In genomic region chr11:12540333-12540870, GRCm38 (mm10) we compare ENCODE assay signal across 11 mouse cellular contexts.
DNase-seq lines count a peak whose midpoint lies in the region; ATAC-seq and TF ChIP-seq lines count a peak whose summit lies in the region.
"Had no signal": no experiment of that assay in that cellular context is flagged by ENCODE, and none has a peak within 500 bp of the region (broad histone marks: within the 10 kb centered on the region; RNA-seq: fewer than 3 reads in every experiment).

No protein-coding gene starts in this region.

- H3K4me2 ChIP-seq in midbrain, embryonic 16.5 days (ENCODE audit: low read length), result no peak overlapping the region
- no peak overlapping the region for H3K4me2 ChIP-seq in kidney, embryonic 15.5 days
- H3K4me2 ChIP-seq: liver, embryonic 13.5 days had no signal

- no peak for ATAC-seq in midbrain, embryonic 16.5 days
- 0 out of 2 replicates have a peak, but pooled peaks have one; percentile 12 for ATAC-seq in kidney, embryonic 15.5 days (replicated peaks; ENCODE audit: low FRiP score)

- no peaks in the 10 kb centered on the region for H3K36me3 ChIP-seq in midbrain, embryonic 10.5 days
- H3K36me3 ChIP-seq in midbrain, embryonic 16.5 days (ENCODE audit: control insufficient read depth, insufficient read depth, low read length), result no peaks in the 10 kb centered on the region
- H3K36me3 ChIP-seq in kidney, embryonic 15.5 days, result no peaks in the 10 kb centered on the region
- H3K36me3 ChIP-seq: G1E; liver, embryonic 13.5 days had no signal

- WGBS in midbrain, embryonic 10.5 days, result 47% methylated on average over 5 of the region's 5 CpGs
- WGBS in midbrain, embryonic 16.5 days, result 23% methylated on average over 5 of the region's 5 CpGs
- WGBS in kidney, embryonic 15.5 days, result 66% methylated on average over 5 of the region's 5 CpGs

- TF ChIP-seq CTCF in gastrocnemius, adult 2 months (IDR thresholded peaks at IDR 0.05), result peak; percentile 16; the same call in 1 of the 2 replicates

- H3K4me3 ChIP-seq in gastrocnemius, adult 2 months, result no peak overlapping the region
- no peak overlapping the region for H3K4me3 ChIP-seq in midbrain, embryonic 10.5 days
- H3K4me3 ChIP-seq in midbrain, embryonic 16.5 days (ENCODE audit: low read depth, low read length), result no peak overlapping the region
- H3K4me3 ChIP-seq in kidney, embryonic 15.5 days (replicated peaks), result no peak overlapping the region
- H3K4me3 ChIP-seq: liver, embryonic 13.5 days had no signal

- no peak for DNase-seq in gastrocnemius, adult 2 months
- DNase-seq in gastrocnemius, postnatal 25 days, result no peak
- peak; percentile 21 for DNase-seq in midbrain, embryonic 10.5 days (ENCODE audit: low spot score)
- peak; percentile 56 for DNase-seq in right cerebral cortex, postnatal 4 days
- DNase-seq in thymus, postnatal 14 days, result no peak
- DNase-seq in heart, adult 11 months, result no peak
- DNase-seq: cerebellum, postnatal 36 days; liver, embryonic 13.5 days had no signal

- no peaks in the 10 kb centered on the region for H3K27me3 ChIP-seq in midbrain, embryonic 10.5 days (ENCODE audit: low read depth, poor library complexity, severe bottlenecking)
- no peaks in the 10 kb centered on the region for H3K27me3 ChIP-seq in midbrain, embryonic 16.5 days (ENCODE audit: control insufficient read depth, insufficient read depth, low read depth, low read length)
- no peaks in the 10 kb centered on the region for H3K27me3 ChIP-seq in kidney, embryonic 15.5 days
- H3K27me3 ChIP-seq: liver, embryonic 13.5 days had no signal

- no peak overlapping the region for H3K27ac ChIP-seq in gastrocnemius, adult 2 months
- H3K27ac ChIP-seq in midbrain, embryonic 10.5 days (replicated peaks), result no peak overlapping the region
- H3K27ac ChIP-seq in midbrain, embryonic 16.5 days (ENCODE audit: low read length), result no peak overlapping the region
- no peak overlapping the region for H3K27ac ChIP-seq in kidney, embryonic 15.5 days
- H3K27ac ChIP-seq: liver, embryonic 13.5 days had no signal

- H3K9ac ChIP-seq in midbrain, embryonic 16.5 days (ENCODE audit: low read depth, low read length), result no peak overlapping the region
- H3K9ac ChIP-seq in kidney, embryonic 15.5 days, result no peak overlapping the region
- H3K9ac ChIP-seq: liver, embryonic 13.5 days had no signal

- no peaks in the 10 kb centered on the region for H3K9me3 ChIP-seq in midbrain, embryonic 10.5 days (replicated peaks)
- H3K9me3 ChIP-seq in midbrain, embryonic 16.5 days (replicated peaks; ENCODE audit: control insufficient read depth, low read length, poor library complexity, severe bottlenecking), result no peaks in the 10 kb centered on the region
- no peaks in the 10 kb centered on the region for H3K9me3 ChIP-seq in kidney, embryonic 15.5 days (replicated peaks)
- H3K9me3 ChIP-seq: G1E; liver, embryonic 13.5 days had no signal

- H3K4me1 ChIP-seq in midbrain, embryonic 10.5 days, result peaks cover 4% of the 10 kb centered on the region
- H3K4me1 ChIP-seq in midbrain, embryonic 16.5 days (ENCODE audit: control insufficient read depth, insufficient read depth, low read length), result no peaks in the 10 kb centered on the region
- H3K4me1 ChIP-seq in kidney, embryonic 15.5 days, result no peaks in the 10 kb centered on the region
- H3K4me1 ChIP-seq: liver, embryonic 13.5 days had no signal

- intact Hi-C loops in gastrocnemius, adult 2 months (cut with DNase I), result no loop called here

Comparison
In these comparisons a context has a peak if more than half of its experiments do, and no peak if none do; other contexts are left out.
1. DNase-seq: peak in midbrain, embryonic 10.5 days (single experiment) and right cerebral cortex, postnatal 4 days (single experiment); none in gastrocnemius, adult 2 months (single experiment), gastrocnemius, postnatal 25 days (single experiment), thymus, postnatal 14 days (single experiment) and heart, adult 11 months (single experiment).